Mouse (Mus musculus) retina, embryonic 14.5 days (tissue): ENCODE results near the gene Snx21.

ENCODE experiments used
- DNase-seq: peaks from one replicate; pipeline ENCODE4 v3.0.0-alpha.2; 2015; ENCODE audit warnings: low spot score

Snx21 gene

GRCm38 (mm10) chr2:164829090-164829489 is 43.5 kb downstream of the Snx21 start:
- no peak for DNase-seq

GRCm38 (mm10) chr2:164831029-164831428 is 45.4 kb downstream of the Snx21 start:
- DNase-seq: no peak

GRCm38 (mm10) chr2:164832032-164832747 is 46.6 kb downstream of the Snx21 start:
- DNase-seq: no peak

GRCm38 (mm10) chr2:164832748-164833301 is 47.2 kb downstream of the Snx21 start, which contains the start of gene Ctsa:
Gene Ctsa (plus strand): TSS chr2:164832873.
- DNase-seq: peak; percentile 77

- DNase-seq: peak; percentile 96
Observed at GRCm38 (mm10) chr2:164833314-164833959, 47.8 kb downstream of the Snx21 start, which contains the start of gene Neurl2. Gene Neurl2 (minus strand): TSS chr2:164833456.

GRCm38 (mm10) chr2:164834531-164834930 is 48.9 kb downstream of the Snx21 start:
- DNase-seq: no peak

GRCm38 (mm10) chr2:164835164-164835563 is 49.5 kb downstream of the Snx21 start:
- no peak for DNase-seq
